Mouse (Mus musculus): ENCODE measurements around the gene Snx30.

DNA sequence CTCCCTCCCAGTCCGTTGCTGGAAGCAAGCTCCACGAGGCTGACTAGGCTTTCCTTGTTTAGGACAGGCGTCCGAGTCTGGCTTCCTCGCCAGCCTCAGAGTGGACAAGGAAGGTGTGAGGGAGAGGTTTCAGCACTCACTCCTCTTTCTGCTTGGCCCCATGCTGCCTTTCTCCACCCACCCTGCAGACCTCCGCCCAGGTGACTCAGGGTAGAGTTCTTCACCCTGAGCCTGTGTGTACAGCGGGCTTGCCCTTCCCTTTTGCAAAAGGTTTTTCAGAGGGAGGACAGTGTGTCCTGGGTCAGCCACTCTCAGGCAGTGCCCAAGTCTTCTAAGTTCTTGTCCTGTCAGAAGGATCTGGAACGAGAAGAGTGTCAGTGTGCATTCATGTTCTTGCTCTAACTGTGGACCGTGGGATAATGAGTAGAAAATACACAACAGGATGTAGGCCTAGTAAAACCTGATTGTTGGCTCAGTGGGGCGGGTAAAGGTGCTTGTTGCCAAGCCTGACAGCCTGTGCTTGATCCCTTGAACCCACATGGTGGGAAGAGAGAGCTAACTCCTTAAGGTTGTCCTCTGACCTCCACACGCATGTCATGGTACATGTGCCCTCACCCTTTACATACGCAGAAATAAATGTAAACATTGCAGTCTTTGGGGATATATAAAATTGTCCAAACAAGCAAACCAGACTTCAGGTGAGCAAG is 92.3 kb downstream of the Snx30 start:
- TF ChIP-seq POLR2A (IDR thresholded peaks at IDR 0.05; ENCODE audit: extremely low read depth, insufficient read depth, low read length) (no peak), CTCF (IDR thresholded peaks at IDR 0.05; ENCODE audit: extremely low read depth, insufficient read depth, low read length) (no peak)

Measured in cortical plate, adult 2 months (tissue).